Mouse (Mus musculus): ENCODE results near the gene Cdr2. TPM values are rescaled to one million over a fixed set of nuclear protein-coding genes. Genes with fewer than 3 reads are reported as not detected.
"Not testable (repeated sequence)": the region's sequence is repeated elsewhere in the genome, so short reads cannot be mapped to it uniquely, and the experiment has no call there.

The Cdr2 gene
- polyA plus RNA-seq, 1 experiment from 2014 or later: 18.1 TPM

DNA sequence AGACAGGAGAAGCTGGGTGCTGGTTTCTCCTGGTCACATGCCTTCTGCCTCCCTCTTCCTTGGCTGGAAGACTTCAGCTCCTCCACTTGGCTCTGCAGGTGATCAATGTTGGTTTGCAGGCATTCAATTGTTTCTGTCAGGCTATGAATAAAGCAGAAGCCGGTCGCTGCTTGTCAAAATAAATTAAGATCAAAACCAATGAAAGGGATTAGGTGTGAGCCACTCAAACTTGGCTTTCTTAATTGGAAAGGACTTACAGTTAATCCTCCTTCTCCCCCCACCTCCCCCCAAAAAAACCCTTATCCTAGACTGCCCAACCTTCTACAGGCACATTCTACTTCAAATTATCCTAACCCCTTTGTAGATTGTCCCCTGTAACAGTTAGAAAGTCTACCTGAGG lies 22.0 kb downstream of the Cdr2 start:
- Histone ChIP-seq H3K4me3 (ENCODE audit: low read depth, low read length) (no peak overlapping the region), H3K9ac (replicated peaks) (no peak overlapping the region), H3K4me2 (ENCODE audit: low read depth, low read length) (no peak overlapping the region), H3K36me3 (replicated peaks; ENCODE audit: insufficient read depth, low read length) (peaks cover 46% of the 10 kb centered on the region), H3K27me3 (ENCODE audit: insufficient read depth, low read length) (no peaks in the 10 kb centered on the region), H3K9me3 (ENCODE audit: low read length) (no peaks in the 10 kb centered on the region), H3K27ac (ENCODE audit: low read depth) (no peak overlapping the region), H3K4me1 (ENCODE audit: insufficient read depth) (no peaks in the 10 kb centered on the region)
- ATAC-seq: no peak
- no peak for DNase-seq
- 90% methylated on average over 2 of the region's 2 CpGs for WGBS (ENCODE audit: insufficient replicate concordance)
- TF ChIP-seq CTCF (IDR thresholded peaks at IDR 0.05; ENCODE audit: low read depth) (no peak), EP300 (IDR thresholded peaks at IDR 0.05; ENCODE audit: low read depth) (no peak)

DNA sequence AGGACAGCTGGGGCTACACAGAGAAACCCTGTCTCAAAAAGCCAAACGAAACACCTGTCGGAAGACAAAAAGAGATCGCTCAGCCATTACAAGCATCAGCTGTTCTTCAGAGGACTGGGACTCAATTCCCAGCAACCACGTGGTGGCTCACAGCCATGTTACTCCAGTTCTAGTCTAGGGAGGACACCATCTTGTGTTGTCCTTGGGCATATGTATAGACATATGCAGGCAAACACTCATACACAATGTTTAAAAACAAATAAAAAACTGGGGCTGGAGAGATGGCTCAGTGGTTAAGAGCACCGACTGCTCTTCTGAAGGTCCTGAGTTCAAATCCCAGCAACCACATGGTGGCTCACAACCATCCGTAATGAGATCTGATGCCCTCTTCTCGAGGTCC lies 28.5 kb downstream of the Cdr2 start:
- not testable (repeated sequence) for DNase-seq
- WGBS (ENCODE audit: insufficient replicate concordance): 84% methylated on average over 7 of the region's 7 CpGs

GRCm38 (mm10) chr7:120943936-120944509 lies 38.1 kb downstream of the Cdr2 start:
- no peaks in the 10 kb centered on the region for H3K4me1 ChIP-seq (ENCODE audit: insufficient read depth)
- no peaks in the 10 kb centered on the region for H3K27me3 ChIP-seq (ENCODE audit: insufficient read depth, low read length)
- ATAC-seq (no peak), DNase-seq (no peak)
- H3K9me3 ChIP-seq (ENCODE audit: low read length): no peaks in the 10 kb centered on the region
- no peak overlapping the region for H3K4me3 ChIP-seq (ENCODE audit: low read depth, low read length)
- no peak for TF ChIP-seq EP300 (IDR thresholded peaks at IDR 0.05; ENCODE audit: low read depth)
- no peak for TF ChIP-seq CTCF (IDR thresholded peaks at IDR 0.05; ENCODE audit: low read depth)
- H3K36me3 ChIP-seq (replicated peaks; ENCODE audit: insufficient read depth, low read length): peaks cover 50% of the 10 kb centered on the region
- 67% methylated on average over 5 of the region's 8 CpGs for WGBS (ENCODE audit: insufficient replicate concordance)
- H3K4me2 ChIP-seq (ENCODE audit: low read depth, low read length): no peak overlapping the region
- no peak overlapping the region for H3K27ac ChIP-seq (ENCODE audit: low read depth)
- no peak overlapping the region for H3K9ac ChIP-seq (replicated peaks)

More for the DNA sequence above, 28.5 kb downstream of the Cdr2 start:
- H3K27ac ChIP-seq (ENCODE audit: low read depth); H3K4me1 ChIP-seq (ENCODE audit: insufficient read depth); H3K9ac ChIP-seq (replicated peaks); H3K4me3 ChIP-seq (ENCODE audit: low read depth, low read length); ATAC-seq; H3K9me3 ChIP-seq (ENCODE audit: low read length); H3K4me2 ChIP-seq (ENCODE audit: low read depth, low read length); H3K27me3 ChIP-seq (ENCODE audit: insufficient read depth, low read length): not testable (repeated sequence)
- H3K36me3 ChIP-seq (replicated peaks; ENCODE audit: insufficient read depth, low read length): peaks cover 33% of the 10 kb centered on the region

GRCm38 (mm10) chr7:120942506-120942905 lies 39.6 kb downstream of the Cdr2 start:
- no peak overlapping the region for H3K9ac ChIP-seq (replicated peaks)
- no peak for TF ChIP-seq CTCF (IDR thresholded peaks at IDR 0.05; ENCODE audit: low read depth)
- no peak for TF ChIP-seq EP300 (IDR thresholded peaks at IDR 0.05; ENCODE audit: low read depth)
- H3K9me3 ChIP-seq (ENCODE audit: low read length): no peaks in the 10 kb centered on the region
- WGBS (ENCODE audit: insufficient replicate concordance): 74% methylated on average over 1 of the region's 1 CpGs
- no peak overlapping the region for H3K4me3 ChIP-seq (ENCODE audit: low read depth, low read length)
- H3K27ac ChIP-seq (ENCODE audit: low read depth): no peak overlapping the region
- no peaks in the 10 kb centered on the region for H3K27me3 ChIP-seq (ENCODE audit: insufficient read depth, low read length)
- ATAC-seq (no peak), DNase-seq (no peak)
- H3K4me2 ChIP-seq (ENCODE audit: low read depth, low read length): no peak overlapping the region
- peaks cover 65% of the 10 kb centered on the region for H3K36me3 ChIP-seq (replicated peaks; ENCODE audit: insufficient read depth, low read length)
- H3K4me1 ChIP-seq (ENCODE audit: insufficient read depth): no peaks in the 10 kb centered on the region

- Histone ChIP-seq H3K9me3 (ENCODE audit: low read length) (no peaks in the 10 kb centered on the region), H3K27ac (ENCODE audit: low read depth) (no peak overlapping the region), H3K4me2 (ENCODE audit: low read depth, low read length) (no peak overlapping the region), H3K27me3 (ENCODE audit: insufficient read depth, low read length) (no peaks in the 10 kb centered on the region), H3K4me1 (ENCODE audit: insufficient read depth) (no peaks in the 10 kb centered on the region), H3K4me3 (ENCODE audit: low read depth, low read length) (no peak overlapping the region), H3K36me3 (replicated peaks; ENCODE audit: insufficient read depth, low read length) (peaks cover 74% of the 10 kb centered on the region), H3K9ac (replicated peaks) (no peak overlapping the region)
- DNase-seq (no peak), ATAC-seq (no peak)
- 87% methylated on average over 6 of the region's 6 CpGs for WGBS (ENCODE audit: insufficient replicate concordance)
- TF ChIP-seq EP300 (IDR thresholded peaks at IDR 0.05; ENCODE audit: low read depth) (no peak), CTCF (IDR thresholded peaks at IDR 0.05; ENCODE audit: low read depth) (no peak)
These were observed 40.9 kb downstream of the Cdr2 start for GRCm38 (mm10) chr7:120941214-120941613.

GRCm38 (mm10) chr7:120940343-120940742 lies 41.8 kb downstream of the Cdr2 start:
- H3K4me3 ChIP-seq (ENCODE audit: low read depth, low read length): no peak overlapping the region
- H3K4me1 ChIP-seq (ENCODE audit: insufficient read depth): no peaks in the 10 kb centered on the region
- TF ChIP-seq CTCF (IDR thresholded peaks at IDR 0.05; ENCODE audit: low read depth) (no peak), EP300 (IDR thresholded peaks at IDR 0.05; ENCODE audit: low read depth) (no peak)
- H3K27ac ChIP-seq (ENCODE audit: low read depth): no peak overlapping the region
- DNase-seq: no peak
- no peak overlapping the region for H3K9ac ChIP-seq (replicated peaks)
- no peaks in the 10 kb centered on the region for H3K27me3 ChIP-seq (ENCODE audit: insufficient read depth, low read length)
- H3K9me3 ChIP-seq (ENCODE audit: low read length): no peaks in the 10 kb centered on the region
- peaks cover 70% of the 10 kb centered on the region for H3K36me3 ChIP-seq (replicated peaks; ENCODE audit: insufficient read depth, low read length)
- no peak overlapping the region for H3K4me2 ChIP-seq (ENCODE audit: low read depth, low read length)
- WGBS (ENCODE audit: insufficient replicate concordance): 87% methylated on average over 12 of the region's 12 CpGs
- ATAC-seq: no peak; the same call in 1 of the 2 replicates

DNA sequence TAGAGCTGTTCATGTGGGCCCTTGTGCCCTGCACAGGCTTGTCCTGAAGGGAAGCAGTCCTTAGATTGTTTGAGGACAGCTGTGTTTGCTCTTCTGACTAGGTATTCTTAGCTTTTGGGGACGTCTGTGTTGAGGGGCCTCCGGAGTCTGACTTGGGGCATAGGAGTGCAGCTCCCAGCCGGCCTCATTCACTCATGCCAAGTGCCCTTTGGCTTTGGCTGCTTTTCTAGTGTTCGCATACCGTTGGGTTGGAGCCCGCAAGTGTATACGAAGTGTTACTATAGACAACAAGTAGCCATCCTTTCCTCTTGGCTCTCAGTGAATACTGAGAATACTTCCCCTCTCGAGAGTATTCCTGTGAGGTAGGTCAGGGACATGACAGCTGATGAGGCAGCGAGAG lies 43.9 kb downstream of the Cdr2 start:
- Histone ChIP-seq H3K9ac (replicated peaks) (no peak overlapping the region), H3K9me3 (ENCODE audit: low read length) (no peaks in the 10 kb centered on the region), H3K27me3 (ENCODE audit: insufficient read depth, low read length) (no peaks in the 10 kb centered on the region), H3K4me1 (ENCODE audit: insufficient read depth) (no peaks in the 10 kb centered on the region), H3K27ac (ENCODE audit: low read depth) (no peak overlapping the region), H3K36me3 (replicated peaks; ENCODE audit: insufficient read depth, low read length) (peaks cover 65% of the 10 kb centered on the region), H3K4me3 (ENCODE audit: low read depth, low read length) (no peak overlapping the region), H3K4me2 (ENCODE audit: low read depth, low read length) (no peak overlapping the region)
- ATAC-seq (no peak), DNase-seq (no peak)
- no peak for TF ChIP-seq EP300 (IDR thresholded peaks at IDR 0.05; ENCODE audit: low read depth)
- TF ChIP-seq CTCF (IDR thresholded peaks at IDR 0.05; ENCODE audit: low read depth): no peak
- 87% methylated on average over 9 of the region's 9 CpGs for WGBS (ENCODE audit: insufficient replicate concordance)

Data from liver, postnatal 0 days (tissue).